Mouse (Mus musculus) embryo, embryonic 9.5 days (tissue): ENCODE measurements around the gene Ino80b.

Source experiments
- DNase-seq: peaks from one replicate; pipeline ENCODE4 v3.0.0-alpha.2; 2017; ENCODE audit errors: extremely low spot score

The Ino80b gene

GRCm38 (mm10) chr6:83125331-83125730 is at the start of gene Ino80b:
Gene Ino80b, minus strand, starts transcription at chr6:83125431.
- no peak for DNase-seq

GRCm38 (mm10) chr6:83172240-83172920 is 47.1 kb upstream of the Ino80b start:
- DNase-seq: no peak

GRCm38 (mm10) chr6:83171063-83171462 is 45.8 kb upstream of the Ino80b start:
- no peak for DNase-seq

- DNase-seq: no peak
Observed at GRCm38 (mm10) chr6:83169872-83170271, 44.6 kb upstream of the Ino80b start.

GRCm38 (mm10) chr6:83166243-83166630 is 41.0 kb upstream of the Ino80b start:
- DNase-seq: no peak

GRCm38 (mm10) chr6:83165607-83166242 is 40.5 kb upstream of the Ino80b start, which contains the start of gene Dctn1:
Gene Dctn1, plus strand, starts transcription at chr6:83165920.
- DNase-seq: peak; percentile 95

GRCm38 (mm10) chr6:83165026-83165606 is 39.9 kb upstream of the Ino80b start:
- DNase-seq: no peak

GRCm38 (mm10) chr6:83162701-83163100 is 37.5 kb upstream of the Ino80b start:
- peak; percentile 71 for DNase-seq

- DNase-seq: peak; percentile 41
Observed at GRCm38 (mm10) chr6:83161921-83162641, 36.9 kb upstream of the Ino80b start.

GRCm38 (mm10) chr6:83161442-83161841 is 36.2 kb upstream of the Ino80b start:
- peak; percentile 18 for DNase-seq

GRCm38 (mm10) chr6:83159456-83159855 is 34.2 kb upstream of the Ino80b start:
- peak; percentile 39 for DNase-seq

- DNase-seq: peak; percentile 84
Observed at GRCm38 (mm10) chr6:83156259-83156684, 31.0 kb upstream of the Ino80b start, which contains the start of the genes Wdr54 and 1700003E16Rik. Gene Wdr54, minus strand, starts transcription at chr6:83156397. Gene 1700003E16Rik, plus strand, starts transcription at chr6:83156404.

- DNase-seq: no peak
Observed at GRCm38 (mm10) chr6:83155552-83156238, 30.5 kb upstream of the Ino80b start.

- no peak for DNase-seq
Observed at GRCm38 (mm10) chr6:83153485-83153884, 28.3 kb upstream of the Ino80b start.

- no peak for DNase-seq
Observed at GRCm38 (mm10) chr6:83153038-83153437, 27.8 kb upstream of the Ino80b start.

GRCm38 (mm10) chr6:83151721-83152120 is 26.5 kb upstream of the Ino80b start:
- no peak for DNase-seq

- no peak for DNase-seq
Observed at GRCm38 (mm10) chr6:83147280-83147679, 22.0 kb upstream of the Ino80b start.

GRCm38 (mm10) chr6:83145805-83146204 is 20.6 kb upstream of the Ino80b start:
- DNase-seq: no peak

- DNase-seq: no peak
Observed at GRCm38 (mm10) chr6:83145209-83145608, 20.0 kb upstream of the Ino80b start.

- DNase-seq: no peak
Observed at GRCm38 (mm10) chr6:83142886-83143285, 17.7 kb upstream of the Ino80b start.

- DNase-seq: peak; percentile 41
Observed at GRCm38 (mm10) chr6:83142211-83142731, 17.0 kb upstream of the Ino80b start.
